In genomic region chr16:18916064-18916463, GRCm38 (mm10) we compare ENCODE assay signal across 30 mouse cellular contexts.
"Had no signal": no experiment of that assay in that cellular context is flagged by ENCODE, and none has a peak within 500 bp of the region (broad histone marks: within the 10 kb centered on the region; RNA-seq: fewer than 3 reads in every experiment).

No protein-coding gene starts in this region.

- H3K4me3 ChIP-seq: heart, embryonic 12.5 days; heart, embryonic 13.5 days; heart, embryonic 15.5 days; hindbrain, embryonic 10.5 days; hindbrain, embryonic 12.5 days; hindbrain, embryonic 13.5 days; hindbrain, embryonic 15.5 days; intestine, embryonic 15.5 days; kidney, embryonic 15.5 days; layer of hippocampus, adult 2 months; left cerebral cortex, adult 2 months had no signal

- H3K9me3 ChIP-seq: heart, embryonic 12.5 days; heart, embryonic 13.5 days; heart, embryonic 15.5 days; hindbrain, embryonic 10.5 days; hindbrain, embryonic 12.5 days; hindbrain, embryonic 13.5 days; hindbrain, embryonic 15.5 days; intestine, embryonic 15.5 days; kidney, embryonic 15.5 days had no signal

- H3K27me3 ChIP-seq: heart, embryonic 12.5 days; heart, embryonic 13.5 days; heart, embryonic 15.5 days; hindbrain, embryonic 12.5 days; hindbrain, embryonic 13.5 days; hindbrain, embryonic 15.5 days; intestine, embryonic 15.5 days; kidney, embryonic 15.5 days had no signal

- H3K27ac ChIP-seq: heart, embryonic 13.5 days; heart, embryonic 15.5 days; hindbrain, embryonic 10.5 days; hindbrain, embryonic 12.5 days; hindbrain, embryonic 13.5 days; hindbrain, embryonic 14.5 days; hindbrain, embryonic 15.5 days; hindbrain, postnatal 0 days; intestine, embryonic 15.5 days; kidney, embryonic 15.5 days; kidney, postnatal 0 days; left cerebral cortex, adult 2 months had no signal

- H3K4me1 ChIP-seq: heart, embryonic 12.5 days; heart, embryonic 13.5 days; heart, embryonic 15.5 days; hindbrain, embryonic 10.5 days; hindbrain, embryonic 12.5 days; hindbrain, embryonic 13.5 days; hindbrain, embryonic 15.5 days; intestine, embryonic 15.5 days; kidney, embryonic 15.5 days had no signal

- H3K4me2 ChIP-seq: heart, embryonic 11.5 days; heart, embryonic 12.5 days; heart, embryonic 13.5 days; heart, embryonic 15.5 days; hindbrain, embryonic 12.5 days; hindbrain, embryonic 13.5 days; hindbrain, embryonic 14.5 days; hindbrain, embryonic 15.5 days; intestine, embryonic 15.5 days; kidney, embryonic 15.5 days had no signal

- H3K9ac ChIP-seq: heart, embryonic 12.5 days; heart, embryonic 13.5 days; heart, embryonic 15.5 days; hindbrain, embryonic 12.5 days; hindbrain, embryonic 13.5 days; hindbrain, embryonic 14.5 days; hindbrain, embryonic 15.5 days; intestine, embryonic 15.5 days; kidney, embryonic 15.5 days had no signal

- DNase-seq: heart, postnatal 10 days; heart, postnatal 14 days; heart, postnatal 4 days; kidney, adult 11 months; kidney, adult 18-20 months; kidney, adult 2 months; kidney, adult 8-10 months; kidney, adult 9 months; kidney, postnatal 10 days; kidney, postnatal 14 days; kidney, postnatal 25 days; kidney, postnatal 36 days; kidney, postnatal 4 days; layer of hippocampus, adult 9-11 months; layer of hippocampus, postnatal 36 days had no signal
